Mouse (Mus musculus): ENCODE results near the gene Maml3.

Maml3 gene

DNA sequence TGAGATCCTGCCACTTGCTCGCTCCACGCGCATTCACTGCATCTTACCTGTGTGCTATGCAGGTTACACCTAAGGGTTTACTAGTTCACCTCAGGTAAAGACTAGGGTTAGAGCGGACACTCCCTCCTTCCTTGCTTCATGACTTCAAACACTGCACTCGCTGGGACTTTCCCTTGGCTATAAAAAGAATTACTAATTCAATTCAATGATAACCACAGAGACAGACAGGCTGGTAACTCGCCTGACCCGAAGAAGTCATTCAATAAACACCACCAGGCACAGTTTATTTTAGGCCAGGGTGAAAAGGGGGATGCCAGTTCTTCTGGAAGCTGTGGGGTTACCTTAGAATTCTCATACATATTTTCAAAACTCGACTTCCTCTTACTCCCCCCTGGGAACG, 199.0 kb downstream of the Maml3 start:
- DNase-seq, result no peak

DNA sequence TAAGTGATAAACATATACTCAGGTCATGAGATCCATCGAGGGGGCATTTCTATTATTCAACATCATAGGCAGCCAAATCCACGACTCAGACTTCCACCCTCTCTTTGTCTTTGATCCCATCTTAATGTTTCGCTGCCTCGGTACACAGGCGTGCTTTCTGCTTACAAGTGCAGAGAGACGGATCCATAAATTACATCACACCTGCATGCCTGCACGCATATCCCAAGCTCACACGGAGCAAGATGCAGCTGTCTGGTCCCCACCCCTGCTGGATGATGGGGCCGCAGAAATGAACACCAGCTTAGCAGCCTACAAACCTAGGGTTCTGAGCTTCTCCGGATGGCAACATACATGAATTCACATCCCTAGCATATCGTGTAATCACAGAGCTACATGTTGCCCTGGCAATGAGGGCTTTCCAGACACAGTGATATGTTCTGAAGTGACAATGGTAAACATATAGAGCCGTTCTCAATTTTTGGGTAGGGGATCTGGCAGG, 200.5 kb downstream of the Maml3 start:
- DNase-seq, result no peak

DNA sequence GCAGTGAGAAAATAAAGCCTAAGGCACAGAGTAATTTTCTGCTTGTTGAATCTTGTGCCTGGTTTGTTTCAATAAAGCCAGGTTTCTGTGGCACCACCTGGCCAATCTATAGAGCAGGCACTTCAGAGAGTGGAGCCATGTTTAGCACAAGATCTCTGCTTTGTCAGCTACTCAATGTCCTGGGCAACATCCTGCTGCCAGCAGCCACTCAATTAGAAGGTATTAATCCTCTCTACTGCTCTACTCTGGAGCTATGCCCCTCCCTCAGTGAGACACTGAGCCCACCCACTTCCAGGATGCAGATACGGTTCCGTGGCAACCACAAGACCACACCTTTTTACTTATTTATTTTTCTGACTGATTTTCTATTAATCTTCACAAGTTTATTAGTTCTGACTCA, 203.7 kb downstream of the Maml3 start:
- DNase-seq, result no peak

DNA sequence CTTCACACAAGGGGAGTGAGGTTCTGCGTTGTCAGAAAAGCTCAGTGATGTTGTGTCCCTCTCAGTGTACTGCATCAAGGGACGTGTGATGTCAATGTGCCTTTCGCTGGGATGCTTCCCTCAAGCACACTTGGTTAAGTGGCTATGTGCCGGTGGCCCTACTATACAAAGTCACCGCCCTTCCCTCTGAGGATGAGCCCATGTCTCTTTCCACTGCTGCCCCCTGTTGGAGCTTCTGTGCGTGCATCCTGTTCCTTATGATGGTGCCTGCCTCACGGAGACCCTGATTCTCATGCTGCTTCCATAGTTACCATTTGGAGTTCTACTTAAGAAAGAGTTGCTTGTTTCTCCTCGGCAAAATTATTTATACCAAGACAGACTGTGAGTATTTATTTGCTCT, 210.4 kb downstream of the Maml3 start:
- DNase-seq, result no peak

DNA sequence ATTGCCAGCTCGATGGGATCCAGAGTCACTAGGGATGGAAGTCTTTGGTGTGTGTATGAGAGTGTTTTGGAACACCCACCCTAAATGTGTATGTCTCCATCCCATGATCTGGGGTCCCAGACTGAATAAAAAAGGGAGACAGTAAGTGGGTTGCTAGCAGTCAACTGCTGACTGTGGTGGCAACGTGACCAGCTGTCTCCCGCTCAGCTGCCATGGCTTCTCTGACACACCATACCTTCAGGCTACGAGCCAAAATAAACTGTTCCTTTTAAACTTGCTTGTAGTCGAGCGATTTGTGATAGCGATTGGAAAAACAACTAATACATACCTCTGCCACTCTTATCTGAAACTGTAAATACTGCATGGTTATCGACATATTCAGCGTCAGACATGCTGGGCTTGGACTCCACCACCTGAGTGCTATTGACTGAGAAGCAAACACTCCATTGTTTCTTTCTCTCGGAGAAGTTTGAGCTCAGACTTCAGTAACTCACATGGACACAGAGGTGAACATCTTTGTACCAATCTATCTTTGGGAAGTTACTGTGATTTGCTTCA, 213.2 kb downstream of the Maml3 start:
- no peak for DNase-seq

DNA sequence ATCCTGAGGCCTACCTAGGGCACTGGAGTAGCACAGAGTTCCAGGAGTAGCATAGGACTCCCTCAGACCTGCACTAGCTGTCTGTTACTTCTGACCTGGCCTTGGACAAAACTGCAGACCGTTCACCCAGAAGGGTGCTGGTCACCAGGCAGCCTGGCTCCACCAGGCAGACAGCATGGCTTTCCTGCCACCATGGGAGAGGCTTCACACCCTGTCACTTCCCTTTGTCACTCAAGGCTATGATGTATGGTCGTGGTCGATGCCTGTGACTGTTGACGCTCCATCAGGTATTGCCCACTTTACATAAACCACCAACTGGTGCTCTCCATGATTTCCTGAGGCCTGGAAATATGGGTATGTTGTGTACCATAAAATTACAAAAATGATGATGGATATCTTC, 214.7 kb downstream of the Maml3 start:
- DNase-seq, result no peak

DNA sequence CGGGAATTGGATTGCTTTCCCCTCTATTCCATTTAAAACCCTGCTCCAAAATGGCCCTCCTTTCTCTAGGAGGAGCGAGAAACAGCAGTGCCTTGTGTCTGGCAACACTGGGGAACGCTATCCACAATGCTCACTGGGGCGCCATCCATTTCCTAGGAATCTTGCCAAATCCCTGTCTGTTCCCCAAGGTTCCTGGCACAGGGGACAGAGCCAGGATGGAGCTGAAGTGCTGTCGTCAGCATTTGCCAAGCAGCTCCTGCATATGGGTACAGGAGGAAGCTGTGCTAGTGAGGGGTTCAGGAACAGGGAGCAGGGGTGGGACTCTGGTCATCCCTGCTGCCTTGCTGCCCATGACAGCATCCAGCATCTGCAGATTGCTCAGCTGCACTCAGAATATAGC, 215.1 kb downstream of the Maml3 start:
- peak; percentile 78 for DNase-seq

DNA sequence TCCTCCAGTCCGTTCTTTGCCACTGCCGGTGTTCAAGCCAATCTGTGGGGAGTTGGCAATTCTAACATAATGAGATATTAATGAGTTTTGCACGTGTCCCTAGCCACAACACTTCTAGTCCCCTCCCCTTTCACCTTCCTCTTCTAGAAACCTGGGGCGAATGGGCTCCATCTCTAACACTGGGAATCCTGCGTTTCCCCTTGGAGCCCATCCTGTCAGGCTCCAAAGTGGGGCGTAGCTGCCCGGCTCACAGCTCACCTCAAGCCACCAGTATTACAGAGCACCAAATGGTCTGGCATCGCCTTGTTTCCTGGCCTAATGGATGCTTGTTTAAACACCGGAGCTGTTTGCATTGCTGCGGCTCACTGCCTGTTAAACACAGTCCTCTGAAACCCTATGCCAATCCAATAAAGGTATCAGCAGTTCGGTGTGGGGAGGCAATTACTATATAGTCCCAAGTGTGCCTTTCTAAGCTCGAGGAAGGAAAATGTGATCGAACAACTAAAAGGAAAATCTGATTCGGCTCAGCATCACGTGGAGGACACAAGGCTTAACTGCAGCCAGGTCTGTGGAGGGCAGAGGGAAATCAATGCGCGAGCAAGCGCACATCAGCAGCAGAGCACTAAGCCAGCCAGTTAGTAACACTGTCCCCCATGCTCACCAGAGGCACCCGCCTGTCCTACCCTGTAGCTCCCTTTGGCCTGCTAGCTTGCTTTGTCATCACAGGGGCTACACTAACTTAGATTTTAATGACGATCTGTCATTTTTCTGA, 216.0 kb downstream of the Maml3 start:
- no peak for DNase-seq

DNA sequence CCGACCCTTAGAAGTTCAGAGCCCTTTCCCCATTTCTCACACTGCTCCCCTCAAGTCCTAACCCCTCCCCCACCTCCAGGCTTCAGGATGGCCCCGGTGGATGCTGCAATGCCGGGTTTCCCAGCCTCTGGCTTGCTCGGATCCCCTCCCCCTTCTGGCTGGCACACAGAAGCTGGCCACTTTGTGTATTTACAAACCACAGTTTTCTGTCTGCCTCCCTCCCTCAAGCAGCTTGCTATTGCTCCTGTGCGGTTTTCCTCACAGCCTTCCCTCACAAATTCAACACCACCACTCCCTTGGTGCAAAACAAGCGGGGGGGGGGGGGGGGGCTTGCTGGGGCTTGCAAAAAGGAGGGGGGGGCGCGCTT, 216.6 kb downstream of the Maml3 start:
- DNase-seq, result no peak

DNA sequence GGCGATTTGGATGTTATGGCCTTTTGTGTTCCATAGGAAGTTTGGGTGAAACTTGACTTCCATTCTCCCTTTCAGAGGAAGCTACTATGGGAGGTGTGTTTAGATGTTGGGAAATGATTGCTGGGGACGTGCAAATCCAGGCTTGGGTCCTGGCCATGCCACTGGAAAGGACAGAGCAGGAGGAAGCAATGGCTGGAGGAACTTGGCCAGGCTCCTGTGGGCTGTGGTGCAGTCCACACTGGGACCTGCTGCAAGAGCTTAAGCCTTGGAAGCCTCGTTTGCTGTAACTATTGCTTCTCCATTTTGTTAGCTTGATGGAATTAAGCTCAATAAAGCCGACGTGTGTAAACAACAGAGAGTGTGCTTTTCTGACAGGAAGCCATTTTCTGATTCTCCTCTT, 219.0 kb downstream of the Maml3 start:
- DNase-seq, result no peak

DNA sequence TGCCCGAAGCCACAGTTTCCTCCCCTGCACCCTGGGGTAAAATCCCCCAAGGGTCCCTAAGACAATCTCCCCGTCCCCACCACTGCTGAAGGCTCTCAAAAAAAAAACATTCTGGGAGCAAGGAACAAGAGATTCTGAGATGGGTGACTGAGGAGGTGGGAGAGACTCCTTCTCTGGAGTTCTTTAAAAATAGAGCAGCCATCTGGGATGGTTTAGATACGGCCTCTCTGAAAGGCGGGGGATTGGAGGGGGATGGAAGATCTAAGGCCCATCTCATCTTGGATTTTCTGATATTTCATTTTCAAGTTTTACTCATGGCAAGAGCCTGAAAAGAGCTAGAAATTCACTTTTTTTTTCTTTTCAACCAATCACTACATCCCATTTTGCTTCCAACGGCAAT, 219.4 kb downstream of the Maml3 start:
- DNase-seq, result peak; percentile 70

DNA sequence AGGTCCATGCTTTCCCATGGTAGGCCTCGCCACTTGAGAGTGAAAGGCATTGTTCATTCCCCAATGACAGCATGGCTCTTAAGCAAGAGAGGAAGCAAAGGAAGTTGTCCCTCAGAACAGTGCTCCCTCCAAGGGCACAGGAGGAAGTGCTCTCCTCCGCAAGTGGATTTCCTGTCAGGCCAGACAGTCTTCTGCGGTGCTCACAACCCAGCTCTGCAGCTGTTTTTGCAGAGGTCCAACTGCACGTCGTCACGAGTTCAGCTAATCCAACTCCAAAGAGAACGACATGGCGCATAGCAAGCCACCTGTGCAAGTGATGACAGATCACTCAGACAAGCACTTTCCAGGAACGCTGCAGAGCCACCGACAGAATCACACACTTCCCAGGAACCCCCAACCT, 222.9 kb downstream of the Maml3 start:
- no peak for DNase-seq

DNA sequence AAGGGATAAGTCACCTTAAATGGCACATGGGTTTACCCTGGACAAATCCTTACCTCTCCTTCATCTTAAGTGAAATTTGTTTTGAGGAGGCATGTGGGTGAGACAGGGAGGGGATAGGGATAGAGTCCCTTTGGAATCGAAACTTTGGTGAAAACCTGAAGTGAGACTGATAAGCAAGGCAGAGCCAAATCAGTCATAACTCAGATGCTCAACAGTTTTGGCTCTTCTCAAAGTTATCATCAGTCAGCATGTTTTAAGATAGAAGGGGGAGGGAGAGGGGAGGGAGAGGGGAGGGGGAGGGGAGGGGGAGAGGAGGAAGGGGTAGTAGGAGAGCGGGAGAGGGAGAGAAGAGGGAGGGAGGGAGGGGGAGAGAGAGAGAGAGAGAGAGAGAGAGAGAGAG, 223.5 kb downstream of the Maml3 start:
- no peak for DNase-seq

DNA sequence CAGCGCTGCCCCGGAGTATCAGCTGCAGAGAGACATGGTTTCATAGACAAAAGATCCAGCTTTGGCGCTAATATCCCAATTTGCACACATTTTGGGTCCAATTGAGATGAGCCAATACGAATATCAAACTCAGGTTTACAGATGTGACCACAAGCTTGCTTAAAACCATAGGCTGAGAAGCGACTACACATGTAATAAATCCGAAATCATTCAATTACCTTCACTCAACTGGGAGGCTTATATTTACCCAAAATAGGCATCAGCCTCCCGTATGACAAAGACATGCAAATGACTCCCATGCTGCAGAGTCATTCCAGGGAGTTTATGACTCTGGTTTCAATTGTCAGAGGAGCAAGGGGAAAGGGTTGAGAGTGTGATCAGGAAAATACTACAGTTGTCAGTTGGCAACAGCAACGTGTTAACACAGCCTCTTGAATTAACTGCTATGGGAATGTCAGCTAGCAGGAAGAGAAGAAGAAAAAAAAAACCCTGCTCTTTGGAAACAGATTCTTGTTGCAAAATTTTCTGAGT, 224.3 kb downstream of the Maml3 start:
- DNase-seq, result no peak

DNA sequence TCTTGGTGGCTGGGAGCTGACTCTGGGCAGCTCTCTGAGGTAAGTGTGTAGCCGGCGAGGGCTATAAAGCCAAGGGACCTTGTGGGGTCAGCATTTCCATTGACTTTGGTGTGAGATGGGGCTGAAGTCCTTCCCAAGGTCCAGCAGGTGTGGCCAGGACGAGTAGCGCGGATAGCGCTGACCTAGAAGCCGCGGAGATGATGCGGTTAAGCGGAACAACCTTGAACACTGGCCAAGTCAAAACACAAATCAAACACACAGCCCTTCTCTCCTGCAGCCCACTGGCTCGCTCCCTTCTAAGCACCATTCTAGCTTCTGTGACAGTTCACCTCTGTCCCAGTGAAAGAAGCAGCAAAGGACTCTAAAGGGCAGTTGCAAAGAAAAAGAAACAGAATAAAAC, 225.7 kb downstream of the Maml3 start:
- DNase-seq, result no peak

DNA sequence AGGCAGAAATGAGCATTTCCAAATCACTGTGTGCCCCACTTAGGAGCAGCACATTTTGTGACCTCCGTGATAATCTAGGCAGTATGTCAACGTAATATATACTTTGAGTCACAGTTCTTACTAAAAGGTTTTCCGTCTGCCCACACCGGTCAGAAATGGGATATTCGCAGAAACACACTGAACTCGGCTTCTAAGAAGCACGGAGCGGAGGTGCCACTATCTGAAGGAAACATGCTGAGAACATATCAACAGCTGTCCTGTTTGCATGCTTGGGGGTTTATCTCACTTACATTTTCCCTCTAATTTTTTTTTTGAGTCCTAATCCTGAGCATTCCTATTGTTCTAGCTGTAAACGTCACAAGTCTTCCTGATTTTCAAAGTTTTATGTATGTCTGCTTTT, 226.3 kb downstream of the Maml3 start:
- DNase-seq, result no peak

DNA sequence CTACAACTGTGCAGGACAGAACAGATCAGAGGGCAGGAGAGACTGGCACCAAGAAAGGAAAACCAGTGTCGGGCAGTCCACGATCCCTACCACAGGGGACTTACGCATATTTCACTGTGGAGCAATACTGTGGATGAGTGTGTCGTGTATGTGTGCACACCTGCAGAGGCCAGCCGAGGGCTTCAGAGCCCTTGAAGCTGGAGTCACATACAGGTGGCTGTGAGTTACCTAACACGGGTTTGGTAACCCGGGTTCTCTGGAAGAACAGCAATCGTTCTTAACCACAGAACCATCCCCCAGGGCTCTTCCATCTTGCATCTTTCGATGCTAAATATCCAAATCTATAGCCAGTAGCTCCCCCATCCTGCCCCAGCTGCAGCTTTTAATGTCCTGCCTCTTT, 228.1 kb downstream of the Maml3 start:
- DNase-seq, result no peak

DNA sequence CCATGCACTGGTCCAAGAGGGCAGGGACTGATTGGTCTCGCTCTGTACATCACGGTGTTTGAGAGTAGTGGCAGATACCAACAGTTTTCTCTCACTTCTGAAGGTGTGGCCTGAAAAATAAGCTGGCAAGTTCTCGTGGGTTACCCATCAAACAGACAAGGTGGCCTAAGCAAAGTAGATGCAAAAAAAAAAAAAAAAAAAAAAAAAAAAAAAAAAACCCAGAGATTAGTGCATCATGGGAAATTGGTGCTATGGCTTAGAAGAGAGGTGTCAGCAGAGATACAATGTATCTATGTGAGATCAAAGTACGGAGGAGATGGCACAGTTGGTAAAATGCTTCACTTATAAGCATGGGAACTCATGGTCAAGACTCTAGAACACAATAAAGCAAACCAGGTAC, 229.2 kb downstream of the Maml3 start:
- DNase-seq, result no peak

DNA sequence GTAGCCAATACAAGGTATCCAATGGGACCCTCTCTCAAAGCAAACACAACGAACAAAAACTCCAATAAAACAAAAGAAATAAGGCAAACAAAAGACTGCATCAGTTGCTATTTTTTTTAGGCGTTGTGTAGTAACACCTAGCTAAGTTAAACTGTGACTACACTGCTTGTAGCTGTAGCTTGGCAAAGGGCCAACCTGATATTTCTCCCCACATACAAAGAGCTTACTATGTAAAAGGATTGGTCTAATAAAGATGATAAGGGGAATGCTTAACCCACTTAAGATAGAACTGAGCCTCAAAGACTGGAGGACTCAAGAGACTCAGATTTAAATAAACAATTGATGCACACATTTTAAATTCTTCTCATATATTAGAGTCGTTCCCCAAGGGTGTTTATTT, 230.6 kb downstream of the Maml3 start:
- DNase-seq, result no peak

DNA sequence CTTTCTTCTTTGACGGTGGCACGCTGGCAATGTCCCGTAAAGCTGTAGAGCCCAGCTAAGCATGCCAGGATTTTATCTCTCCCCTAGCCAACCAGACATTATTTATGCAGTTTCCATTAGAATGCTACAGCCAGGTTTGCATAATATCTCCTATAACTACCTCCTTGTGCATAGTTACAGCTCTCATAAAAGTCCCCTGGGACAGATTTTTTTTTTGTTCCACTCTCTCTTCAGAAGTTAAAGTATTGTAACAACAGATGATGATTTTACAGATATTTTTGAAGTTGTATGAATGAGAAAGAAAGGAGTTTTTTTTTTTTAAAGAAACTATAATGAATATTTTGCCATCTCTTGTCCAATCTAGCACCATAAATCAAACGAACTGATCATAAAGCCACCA, 232.1 kb downstream of the Maml3 start:
- no peak for DNase-seq

DNA sequence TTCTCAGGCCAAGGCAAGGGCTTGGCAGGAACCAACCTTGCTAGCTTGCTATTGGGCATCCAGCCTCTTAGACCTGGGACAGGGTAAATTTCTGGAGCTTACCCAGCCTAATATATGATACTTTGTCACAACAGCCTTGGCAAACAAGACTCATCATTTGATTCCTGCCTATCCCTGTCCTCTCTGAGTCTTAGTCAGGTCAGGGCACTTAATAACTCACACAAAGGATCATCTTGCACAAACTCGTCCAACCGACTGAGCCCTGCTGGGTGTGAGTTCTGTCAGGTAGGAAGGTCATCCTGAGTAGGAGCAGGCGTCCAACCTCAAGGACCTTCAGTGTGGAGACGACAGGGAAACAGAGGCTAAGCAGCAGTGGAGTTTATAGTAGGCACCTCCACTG, 233.5 kb downstream of the Maml3 start:
- no peak for DNase-seq

DNA sequence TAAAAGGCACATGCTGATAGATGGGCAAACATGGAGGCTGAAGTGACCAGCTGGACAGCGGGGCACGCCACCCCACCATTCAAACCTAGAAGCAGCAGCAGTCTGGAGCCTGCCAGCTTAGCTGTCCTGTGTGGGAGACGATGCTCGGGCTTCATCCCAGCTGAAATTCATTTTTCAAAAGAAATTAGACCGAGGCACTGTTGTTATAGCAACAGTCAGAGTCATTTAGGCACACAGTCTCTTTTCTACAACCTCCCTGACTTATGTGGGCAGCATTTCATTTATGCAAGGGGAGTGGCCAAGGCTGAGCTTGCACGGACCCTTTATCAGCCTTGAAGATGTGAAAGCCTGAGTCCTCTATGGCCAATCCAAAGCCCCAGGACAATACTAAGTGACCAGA, 234.9 kb downstream of the Maml3 start:
- peak; percentile 40 for DNase-seq

DNA sequence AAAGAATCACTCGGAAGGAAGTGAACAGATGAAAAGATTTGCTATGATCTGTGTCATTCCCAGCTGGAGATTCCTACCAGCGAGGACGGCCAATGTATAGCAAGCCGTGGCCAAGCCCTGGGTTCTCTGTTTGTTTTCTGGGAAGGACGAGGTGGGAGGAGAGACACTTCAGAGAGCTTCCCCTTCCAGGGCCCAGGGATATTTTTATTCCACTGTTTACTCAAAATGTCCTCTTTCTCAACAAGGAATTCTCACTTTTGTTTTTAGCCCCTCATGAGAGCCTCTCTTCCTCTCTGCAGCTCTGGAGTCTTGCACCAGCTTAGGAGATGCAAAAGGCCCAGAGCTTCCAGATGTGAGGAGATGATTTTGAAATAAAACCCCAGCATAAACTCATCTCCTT, 236.0 kb downstream of the Maml3 start:
- DNase-seq, result no peak

DNA sequence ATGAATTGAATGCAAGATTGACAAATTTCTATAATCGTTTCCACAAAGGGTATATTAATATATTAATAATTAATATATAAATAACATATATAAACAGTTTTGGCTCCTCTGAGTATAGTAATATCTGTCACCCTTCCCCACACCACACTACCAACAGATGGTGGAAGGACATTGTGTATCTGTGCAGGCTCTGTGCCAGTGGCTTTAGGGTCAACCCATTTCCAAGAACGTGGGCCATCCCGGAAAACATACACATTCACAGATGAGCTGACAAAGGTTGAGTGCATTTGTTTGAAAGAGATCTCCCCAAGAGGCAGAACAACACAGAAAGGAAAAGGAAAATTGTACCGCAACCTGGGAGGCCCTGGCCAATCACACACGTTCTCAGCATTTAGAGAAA, 238.4 kb downstream of the Maml3 start:
- DNase-seq, result no peak

DNA sequence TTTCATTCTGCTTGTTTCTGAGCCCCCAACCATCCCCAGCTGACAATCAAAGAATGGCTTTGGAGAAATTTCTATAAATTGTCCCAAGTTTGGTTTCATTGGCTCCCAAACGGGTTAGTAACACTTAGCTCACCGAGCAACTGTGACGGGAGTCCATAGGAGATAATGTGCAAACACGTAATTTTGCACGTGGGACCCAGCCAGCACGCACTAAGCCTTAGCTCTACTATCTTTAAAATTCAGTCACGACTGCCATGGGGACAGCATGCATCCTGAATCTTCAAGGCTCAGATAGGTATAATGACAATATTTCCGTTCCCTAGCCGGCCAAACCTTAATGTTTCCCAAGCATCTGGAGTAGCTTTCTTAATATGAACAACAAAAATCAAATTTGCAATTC, 243.2 kb downstream of the Maml3 start:
- DNase-seq, result no peak

Measured in right cerebral cortex, adult 18-20 months (tissue).